Mouse (Mus musculus): ENCODE data around the gene Gsn.

Gene Gsn

DNA sequence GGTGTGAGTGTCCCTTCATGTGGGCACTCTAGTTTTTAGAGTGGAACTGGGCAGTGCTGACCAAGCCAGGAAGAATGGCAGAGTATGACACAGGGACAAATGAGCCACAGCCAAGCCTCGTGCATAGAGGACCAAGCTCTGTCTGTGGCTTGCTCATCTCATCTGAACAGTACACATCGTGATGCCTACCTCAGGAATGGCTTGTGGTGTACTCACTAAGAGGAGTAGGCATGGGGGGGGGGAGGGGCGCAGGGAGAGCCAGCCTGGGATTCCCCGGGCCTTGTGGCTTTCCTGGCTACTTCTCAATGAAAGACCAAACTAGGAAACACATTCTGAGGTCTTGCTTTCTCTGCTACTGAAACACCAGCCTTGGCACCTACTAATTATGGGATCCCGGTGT lies 1.2 kb upstream of the Gsn start:
- DNase-seq (ENCODE audit: low spot score): no peak

DNA sequence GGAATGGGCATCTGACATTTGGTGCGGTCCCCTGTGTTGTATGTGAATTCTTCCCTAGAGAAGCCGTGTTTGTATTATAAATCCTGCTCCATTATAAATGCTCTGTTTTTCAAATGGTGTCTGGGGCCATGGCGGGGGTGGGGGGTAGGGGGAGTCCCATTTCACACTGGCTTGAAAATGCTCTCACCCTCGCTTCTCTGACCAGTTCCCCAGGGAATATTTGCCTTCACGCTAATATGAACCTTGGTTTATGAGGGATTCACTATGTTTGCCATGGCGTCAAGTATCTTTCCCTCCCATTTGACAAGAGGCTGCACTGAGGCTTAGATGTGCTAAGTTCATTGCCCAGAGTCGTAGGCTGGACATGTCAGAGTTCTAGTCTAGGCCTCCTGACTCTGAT lies 718 bp upstream of the Gsn start:
- DNase-seq (ENCODE audit: low spot score): no peak

DNA sequence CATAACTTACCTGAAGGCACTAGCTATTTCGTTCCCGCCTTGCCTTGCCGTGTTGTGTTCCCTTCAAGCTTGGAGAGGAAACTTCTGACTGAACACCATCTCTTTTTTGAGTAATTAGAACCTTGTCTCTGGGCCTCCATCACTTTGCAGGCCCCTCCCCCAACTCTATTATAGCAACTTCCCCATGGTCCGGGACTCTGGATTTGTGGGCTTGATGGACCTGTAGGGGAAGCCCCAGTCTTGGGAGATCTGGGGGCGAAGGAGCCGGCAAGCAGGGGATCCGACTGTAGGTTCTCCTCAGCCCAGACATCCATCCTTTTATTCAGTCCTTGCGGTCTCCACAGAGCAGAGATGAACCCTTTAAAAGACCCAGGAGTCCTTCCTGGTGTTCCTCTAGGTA lies 752 bp downstream of the Gsn start:
- DNase-seq (ENCODE audit: low spot score): no peak

DNA sequence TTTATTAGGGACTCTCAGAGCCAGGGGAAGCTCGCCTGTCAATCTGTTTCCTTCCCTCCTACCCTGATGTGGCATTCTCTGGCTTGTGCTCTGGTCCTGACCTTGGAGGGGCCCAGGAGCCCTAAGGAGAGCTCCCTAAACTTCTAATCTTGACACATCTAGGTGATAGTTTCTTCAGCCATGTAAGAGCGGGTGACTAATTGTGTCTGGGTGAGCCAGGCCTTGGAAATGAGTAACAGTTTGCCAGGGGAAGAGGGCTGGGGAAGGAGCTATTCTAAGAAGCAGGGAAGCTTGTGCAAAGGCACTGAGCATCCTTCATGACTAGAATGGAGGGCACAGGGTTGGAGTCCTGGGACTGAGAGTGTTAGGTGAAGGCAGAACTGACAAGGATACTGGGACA lies 1.7 kb downstream of the Gsn start:
- DNase-seq (ENCODE audit: low spot score): no peak

DNA sequence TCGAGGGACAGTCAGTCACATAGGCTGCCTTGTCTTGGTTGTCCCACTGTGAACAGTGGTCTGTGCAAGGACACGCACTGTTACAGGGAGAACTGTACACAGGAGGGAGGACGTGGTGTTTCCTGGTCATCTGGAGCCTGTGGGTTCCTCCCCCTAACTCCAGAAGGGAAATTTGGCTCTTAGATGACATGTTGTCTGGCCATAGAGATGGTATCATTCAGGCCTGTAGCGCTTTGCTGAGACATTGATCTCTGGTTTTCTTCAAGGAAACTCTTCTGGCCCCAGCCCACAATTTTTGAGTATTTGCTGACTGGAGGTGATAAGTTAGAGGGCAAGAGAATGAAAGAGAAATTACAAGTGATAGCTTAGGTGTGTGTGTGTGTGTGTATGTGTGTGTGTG lies 2.4 kb downstream of the Gsn start:
- no peak for DNase-seq (ENCODE audit: low spot score)

DNA sequence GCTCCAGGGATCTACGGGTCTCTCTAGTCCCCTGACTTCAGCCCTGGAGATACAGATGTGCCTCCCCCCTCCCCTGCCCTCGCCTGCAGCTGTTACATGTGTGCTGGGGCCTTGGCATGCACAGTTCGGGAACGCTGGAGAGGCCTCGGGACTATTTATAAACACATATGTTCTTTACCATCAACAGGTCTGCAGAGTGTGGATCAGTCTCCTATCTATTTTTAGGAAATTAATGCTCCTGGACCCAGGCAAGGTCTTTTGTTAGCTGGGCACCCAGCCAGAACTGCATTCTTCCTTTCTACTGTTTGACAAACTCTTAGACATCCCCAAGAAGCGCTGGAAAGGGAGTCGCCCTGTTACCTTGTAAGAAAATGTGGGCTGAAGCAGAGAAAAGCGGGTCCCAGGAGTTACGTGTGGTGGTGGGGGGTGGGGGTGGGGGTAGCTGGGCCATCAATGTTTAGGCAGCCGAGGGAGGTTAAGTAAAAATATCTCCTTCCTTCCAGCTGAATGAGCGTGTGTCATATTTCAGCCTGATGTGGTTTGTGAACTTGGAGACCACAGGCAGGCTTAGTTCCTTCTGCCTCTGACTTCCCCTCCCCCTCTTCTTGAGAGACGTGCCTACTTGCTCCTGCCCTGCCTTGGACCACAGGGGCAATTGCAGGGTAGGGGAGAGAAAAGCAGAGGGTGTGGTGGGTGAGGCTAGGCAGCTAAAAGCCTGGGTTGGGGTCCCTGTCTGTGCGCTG lies 3.3 kb downstream of the Gsn start:
- DNase-seq (ENCODE audit: low spot score): no peak

DNA sequence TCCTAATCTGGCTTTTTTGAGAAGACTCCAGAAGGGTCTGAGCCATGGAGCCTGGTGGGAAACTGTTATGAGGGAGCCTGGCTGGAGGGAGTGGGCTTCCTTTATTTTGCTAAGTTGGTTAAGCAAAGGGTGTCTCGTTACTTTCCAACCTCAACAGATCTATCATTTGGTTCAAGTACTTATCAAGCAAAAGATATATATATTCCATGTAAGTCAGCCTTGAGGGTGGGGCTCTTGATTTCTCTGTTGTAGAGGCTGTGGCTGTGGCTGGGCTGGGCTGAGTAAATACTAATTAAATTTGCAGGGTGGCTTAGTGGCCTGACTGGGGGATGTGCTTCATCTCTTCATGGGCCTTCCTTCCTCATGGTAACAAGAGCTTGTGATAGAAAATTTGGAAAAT lies 4.1 kb downstream of the Gsn start:
- no peak for DNase-seq (ENCODE audit: low spot score)

DNA sequence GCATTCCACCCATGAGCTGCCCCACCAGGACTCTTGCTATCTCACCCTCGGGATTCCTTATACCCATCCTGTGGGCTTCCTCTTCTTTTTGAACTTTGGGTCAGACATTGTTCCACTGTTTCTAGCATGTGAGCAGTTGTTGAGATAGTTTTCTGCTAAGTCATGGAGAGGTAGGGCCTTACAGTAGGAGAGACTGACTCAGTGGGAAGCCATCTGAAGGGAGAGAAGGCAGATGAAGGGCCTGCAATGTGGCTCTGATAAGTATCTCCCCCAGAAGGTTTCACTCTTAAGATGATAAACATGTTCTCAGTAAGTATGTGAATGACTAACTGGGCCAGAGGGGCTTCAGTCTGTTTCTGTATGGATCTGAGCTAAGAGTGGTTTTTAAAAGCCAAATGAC lies 7.9 kb downstream of the Gsn start:
- DNase-seq (ENCODE audit: low spot score): no peak

DNA sequence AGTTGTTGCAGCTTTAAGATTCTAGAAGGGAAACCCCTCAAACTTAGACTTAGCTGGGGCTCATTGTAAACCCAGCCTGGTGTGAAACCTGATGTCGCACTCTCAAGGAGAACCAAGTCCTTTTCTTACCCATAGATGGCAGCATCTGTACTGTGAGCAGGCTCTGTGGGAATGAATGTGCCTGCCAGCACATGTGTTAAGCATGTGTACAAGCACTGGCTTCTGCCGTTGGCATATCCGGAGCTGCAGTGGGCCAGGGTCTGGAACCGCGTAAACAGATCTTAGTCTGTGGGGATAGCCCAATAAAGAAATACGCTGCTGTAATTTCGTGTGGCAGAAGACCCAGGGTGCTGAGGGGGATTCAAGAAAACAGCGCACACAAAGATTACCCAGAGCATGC lies 9.1 kb downstream of the Gsn start:
- peak; percentile 57 for DNase-seq (ENCODE audit: low spot score)

DNA sequence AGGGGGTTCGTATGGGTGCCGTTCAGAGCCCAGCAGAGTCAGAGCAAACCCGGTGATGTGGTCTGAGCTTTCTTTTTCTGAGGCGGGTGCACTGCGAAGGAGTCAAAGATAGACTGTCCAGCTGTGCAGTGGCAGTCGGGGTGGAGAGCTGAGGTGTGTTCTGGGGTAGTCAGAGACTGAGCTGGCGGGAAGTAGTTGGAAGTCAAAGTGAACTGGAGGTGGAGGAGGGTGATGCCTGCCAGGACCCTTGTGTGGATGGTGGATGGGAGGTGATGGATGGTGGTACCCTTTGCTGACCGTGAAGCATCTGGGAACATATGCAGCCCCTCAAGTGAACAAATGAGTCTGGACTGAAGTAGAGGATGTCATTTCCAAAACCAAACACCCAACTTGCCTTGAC lies 9.6 kb downstream of the Gsn start:
- no peak for DNase-seq (ENCODE audit: low spot score)

DNA sequence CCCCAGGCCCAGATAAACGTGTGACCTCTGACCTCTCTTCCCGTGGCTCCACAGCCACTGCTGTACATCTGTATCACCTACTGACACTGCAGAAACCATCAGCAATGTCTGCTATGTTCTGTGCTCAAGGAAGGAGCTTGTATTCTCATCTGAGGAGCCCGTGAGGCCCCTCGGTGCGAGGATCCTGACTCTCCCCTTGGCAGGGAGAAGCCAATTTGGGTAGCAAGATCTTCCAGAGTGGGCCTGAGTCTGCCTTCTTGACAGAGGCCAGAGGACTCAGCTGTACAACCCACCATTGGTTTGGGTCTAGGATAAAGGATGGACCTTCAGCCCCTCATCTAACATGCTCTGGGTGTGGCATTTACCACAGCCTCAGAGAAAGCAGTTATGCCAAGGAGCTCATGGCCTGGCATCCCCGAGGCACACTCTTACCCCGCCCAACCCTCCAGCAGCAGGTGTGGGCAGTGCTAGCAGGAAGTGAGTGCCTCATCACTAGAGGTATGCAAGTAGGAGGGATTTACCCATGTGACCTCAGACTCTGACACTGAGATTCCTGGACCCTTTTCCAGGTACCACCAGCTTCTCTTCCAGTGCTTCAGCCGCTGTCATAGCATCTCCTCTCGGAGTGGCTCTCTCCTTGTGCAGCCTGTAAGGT lies 10.2 kb downstream of the Gsn start:
- DNase-seq (ENCODE audit: low spot score): no peak

DNA sequence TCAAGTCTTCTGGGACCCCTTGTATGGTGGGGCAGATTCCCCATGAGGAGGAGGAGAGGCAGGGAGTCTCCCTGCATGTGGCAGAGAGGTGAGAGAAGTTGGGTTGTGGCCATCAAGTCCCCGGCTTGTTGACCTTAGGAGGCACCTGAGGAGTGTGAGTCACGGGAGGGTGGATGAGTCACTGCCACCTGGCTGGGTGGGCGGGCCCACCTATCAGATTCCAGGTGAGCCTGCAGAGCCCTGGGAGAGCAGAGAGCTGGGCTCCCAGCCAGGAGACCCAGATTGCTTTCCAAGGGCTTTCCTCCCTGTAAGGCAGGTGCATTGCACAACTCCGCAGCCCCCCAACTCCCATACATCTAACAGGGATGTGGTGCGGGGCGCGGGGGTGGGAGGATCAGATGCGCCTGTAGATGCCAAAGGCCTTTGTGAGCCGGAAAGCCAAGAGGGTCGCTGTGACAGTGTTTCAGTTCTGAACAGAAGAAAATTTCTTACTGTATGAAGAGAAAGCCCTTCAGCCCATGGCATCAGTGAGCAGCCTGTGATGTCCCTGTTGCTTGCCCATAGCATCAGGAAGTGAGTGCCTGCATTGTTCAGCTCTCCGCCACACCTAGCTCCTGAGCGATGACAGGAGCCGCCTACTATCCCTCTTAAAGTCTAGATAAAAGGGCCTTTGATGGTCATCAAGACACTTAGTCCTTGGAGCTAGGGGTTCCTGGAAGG lies 11.1 kb downstream of the Gsn start:
- no peak for DNase-seq (ENCODE audit: low spot score)

DNA sequence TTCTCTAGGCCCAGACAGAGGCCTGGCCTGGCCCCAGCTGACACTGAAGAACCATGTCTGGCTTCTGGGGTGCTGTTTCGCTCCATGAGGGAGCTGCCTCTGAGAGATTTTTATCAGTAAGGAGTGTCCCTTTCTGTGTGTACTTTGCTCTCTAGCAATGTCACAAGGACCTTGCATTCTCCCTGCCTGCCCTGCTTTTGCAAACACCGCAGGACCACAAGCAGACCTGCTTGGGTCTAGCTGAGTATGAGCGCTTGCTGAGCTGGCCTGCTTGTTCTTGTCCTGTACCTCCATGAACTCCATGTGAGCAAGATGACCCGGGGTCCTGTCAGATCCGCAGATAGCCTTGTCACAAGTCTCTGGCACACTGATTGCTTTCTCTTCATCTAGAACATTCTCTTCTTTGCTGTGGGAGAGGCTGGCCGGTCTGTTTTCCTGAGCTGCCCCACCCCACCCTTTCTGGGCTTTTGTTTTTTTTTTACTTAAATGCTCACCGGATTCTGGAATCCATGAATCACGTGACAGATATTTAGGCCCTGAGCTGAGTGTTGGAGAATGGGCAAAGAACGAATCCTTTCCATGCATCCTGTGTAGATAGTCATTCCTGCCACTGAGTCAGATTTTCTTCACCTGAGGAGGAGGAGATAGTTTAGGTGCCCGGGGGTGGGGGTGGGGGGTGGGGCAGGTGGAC lies 11.8 kb downstream of the Gsn start:
- DNase-seq (ENCODE audit: low spot score): no peak

DNA sequence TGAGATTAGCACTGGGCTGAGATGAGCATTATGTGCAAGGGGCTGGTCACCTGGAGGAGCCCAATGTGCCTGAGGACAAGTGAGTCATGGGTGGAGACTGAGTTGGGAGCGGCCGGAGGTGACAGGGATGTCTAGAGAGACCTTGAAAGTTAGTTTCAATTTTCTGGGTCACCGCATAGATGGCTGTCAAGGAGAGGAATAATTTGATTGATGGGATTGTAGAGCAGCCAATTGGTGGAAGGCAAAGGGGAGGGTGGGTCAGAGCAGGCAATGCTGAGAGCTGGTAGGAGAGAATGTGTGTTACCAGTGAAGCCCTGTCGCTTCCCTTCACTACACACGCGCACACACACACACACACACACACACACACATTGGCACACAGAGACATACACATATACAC lies 13.0 kb downstream of the Gsn start:
- no peak for DNase-seq (ENCODE audit: low spot score)

DNA sequence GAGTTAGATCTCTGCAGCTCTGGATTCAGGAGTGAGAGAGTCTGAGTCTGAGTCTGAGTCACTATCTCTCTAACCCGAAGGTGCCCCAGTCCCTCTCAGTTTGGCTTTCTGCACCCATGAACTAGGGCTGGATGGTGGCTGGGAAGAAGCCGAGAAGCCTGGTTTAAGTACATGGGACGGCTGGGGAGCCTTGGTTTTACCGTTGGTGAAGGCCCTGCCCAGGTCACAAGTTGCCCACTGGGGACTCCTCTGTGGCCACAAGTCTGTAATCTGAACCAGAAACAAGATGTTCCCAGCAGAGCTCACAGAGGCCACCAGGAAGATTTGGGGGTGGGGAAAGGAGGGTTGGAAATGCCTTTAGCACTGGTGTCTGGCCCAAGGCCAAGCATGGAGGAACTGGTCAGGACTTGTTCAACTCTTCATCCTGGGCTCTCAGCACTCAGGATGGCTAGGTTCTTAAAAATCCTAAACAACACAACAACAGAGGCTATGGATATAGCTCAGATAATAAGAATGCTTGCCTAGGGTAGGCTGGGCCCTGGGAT lies 13.6 kb downstream of the Gsn start:
- DNase-seq (ENCODE audit: low spot score): no peak

DNA sequence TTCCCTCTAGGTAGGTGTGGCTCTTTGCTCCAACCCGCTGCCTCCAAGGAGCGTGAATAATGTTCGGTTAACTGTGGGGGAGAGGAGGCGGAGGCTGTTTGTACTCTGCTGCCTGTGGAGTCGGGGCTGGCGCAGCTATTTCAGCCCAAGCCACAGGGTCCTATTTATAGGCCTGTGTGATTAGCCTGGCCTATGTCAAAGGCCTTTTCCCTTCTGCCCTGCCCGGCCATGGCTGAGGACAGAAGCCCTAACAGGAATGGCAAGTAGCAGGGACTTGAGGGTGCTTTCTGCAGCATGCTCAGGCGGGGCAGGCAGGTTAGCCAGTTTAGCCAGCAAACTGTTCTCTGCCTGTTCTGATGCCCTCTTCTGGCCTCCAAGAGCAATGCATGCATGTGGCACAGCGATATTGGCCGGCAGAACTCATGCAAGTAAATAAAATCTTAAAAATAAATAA lies 14.4 kb downstream of the Gsn start:
- DNase-seq (ENCODE audit: low spot score): peak; percentile 57

DNA sequence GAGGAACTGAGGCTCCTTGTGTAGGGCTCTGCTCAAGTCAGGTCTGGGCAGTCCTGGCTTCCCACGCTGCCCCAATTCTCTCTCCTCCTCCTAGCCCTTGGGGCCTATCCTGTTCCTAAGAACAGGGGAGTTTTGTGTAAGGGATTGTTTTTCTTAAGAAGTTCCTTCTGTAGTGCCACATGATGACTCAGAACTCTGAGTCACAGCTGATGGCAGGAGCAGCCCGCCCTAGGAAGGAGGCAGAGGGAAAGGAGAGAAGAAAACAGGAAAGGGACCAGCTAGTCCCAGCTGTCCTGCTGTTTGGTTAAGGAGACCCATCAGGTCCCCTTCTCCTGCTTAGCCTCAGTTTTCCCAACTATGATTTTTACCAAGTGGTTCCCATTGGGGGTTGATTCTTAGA lies 15.6 kb downstream of the Gsn start:
- peak; percentile 29 for DNase-seq (ENCODE audit: low spot score)

DNA sequence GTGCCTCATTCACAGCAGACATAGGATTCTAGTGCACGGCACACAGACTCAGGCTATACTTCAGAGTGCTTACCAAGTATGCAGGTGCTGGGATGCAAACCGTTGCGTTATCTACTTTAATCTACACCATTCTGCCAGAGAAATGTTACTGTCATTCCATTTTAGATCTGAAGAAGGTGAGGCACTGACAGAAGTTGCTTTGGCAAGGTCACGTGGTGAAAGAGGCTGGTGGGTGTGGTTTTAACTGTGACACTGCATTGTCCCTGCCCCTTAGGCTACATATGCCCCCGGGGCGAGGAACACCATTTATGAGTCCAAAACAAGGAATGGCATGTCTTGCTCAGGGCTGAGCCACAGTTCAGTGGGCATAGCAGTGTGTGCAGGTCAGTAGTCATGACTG lies 16.7 kb downstream of the Gsn start:
- DNase-seq (ENCODE audit: low spot score): no peak

DNA sequence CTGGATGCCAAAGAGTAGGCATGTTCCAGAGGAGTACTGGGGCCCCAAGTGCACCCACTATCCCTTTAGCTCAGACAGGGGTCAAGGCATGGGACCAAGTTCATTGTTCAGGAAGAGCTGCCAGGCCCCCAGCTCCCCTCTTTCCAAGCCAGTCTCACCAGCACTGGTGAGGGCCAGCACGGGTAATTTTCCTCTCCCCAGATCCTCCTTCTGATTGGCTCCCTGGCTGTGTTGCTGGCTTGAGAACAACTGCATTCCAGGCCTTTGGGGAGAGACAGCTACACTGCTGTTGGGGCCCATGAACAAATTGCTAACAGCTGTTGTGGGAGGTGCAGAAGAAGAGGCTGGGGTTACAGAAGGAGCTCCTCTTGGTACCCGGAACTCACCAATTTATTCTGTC lies 17.4 kb downstream of the Gsn start:
- peak; percentile 48 for DNase-seq (ENCODE audit: low spot score)

DNA sequence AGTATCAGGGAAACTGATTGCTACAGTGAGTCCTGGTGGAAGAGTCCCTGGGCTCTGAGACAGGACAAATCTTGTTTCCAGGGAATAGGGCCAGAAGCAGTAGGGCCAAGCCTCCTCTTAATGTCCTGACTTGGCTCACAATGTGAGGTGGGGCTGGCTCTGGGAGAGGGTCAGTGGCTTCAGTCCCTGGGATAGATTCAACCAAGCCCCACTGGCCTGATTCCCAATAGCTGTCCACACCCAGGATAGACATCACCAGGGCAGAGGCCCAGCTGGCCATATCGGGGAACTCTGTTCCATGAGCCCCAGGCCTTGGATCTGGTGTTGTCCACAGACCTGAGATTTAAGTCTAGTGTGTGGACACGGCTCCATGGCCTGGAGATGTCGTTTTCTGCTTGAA lies 21.5 kb downstream of the Gsn start:
- DNase-seq (ENCODE audit: low spot score): no peak

DNA sequence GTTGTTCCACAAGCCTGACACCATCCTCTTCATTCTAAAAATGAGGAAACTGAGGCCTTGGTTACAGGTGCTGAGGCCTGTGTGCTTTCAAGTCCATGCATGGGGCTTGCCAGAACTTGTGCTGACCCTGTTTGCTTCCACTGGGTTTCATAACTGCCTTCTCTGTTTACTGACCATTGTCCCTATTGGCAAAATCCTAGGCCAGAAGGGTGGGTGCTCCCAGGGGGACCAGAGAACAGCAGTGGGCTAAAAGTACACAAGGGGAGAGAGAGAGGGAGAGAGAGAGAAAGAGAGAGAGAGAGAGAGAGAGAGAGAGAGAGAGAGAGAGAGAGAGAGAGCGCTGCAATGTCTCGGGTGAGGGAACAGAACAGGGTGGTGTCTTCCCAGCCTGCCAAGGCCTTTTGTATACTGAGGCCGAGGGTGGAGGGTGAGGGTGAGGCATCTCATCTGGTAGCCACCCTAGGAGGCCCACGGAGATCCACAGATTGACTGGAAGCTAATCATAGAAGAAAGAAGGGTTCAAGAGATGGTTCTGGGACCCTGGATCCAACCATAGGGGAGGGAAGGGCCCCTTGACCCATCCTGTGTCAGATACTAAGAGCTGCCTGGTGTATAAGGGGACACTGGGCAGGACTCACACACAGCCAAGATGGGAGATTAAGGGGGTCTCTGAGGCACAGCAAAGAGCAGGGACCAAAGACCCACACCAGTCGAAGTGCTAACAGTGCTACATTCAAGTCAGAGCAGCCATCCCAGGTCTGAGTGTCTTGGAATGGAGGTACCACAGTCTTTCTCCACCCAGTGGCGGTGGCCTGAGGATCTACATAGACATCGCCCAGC lies 22.4 kb downstream of the Gsn start:
- no peak for DNase-seq (ENCODE audit: low spot score)

DNA sequence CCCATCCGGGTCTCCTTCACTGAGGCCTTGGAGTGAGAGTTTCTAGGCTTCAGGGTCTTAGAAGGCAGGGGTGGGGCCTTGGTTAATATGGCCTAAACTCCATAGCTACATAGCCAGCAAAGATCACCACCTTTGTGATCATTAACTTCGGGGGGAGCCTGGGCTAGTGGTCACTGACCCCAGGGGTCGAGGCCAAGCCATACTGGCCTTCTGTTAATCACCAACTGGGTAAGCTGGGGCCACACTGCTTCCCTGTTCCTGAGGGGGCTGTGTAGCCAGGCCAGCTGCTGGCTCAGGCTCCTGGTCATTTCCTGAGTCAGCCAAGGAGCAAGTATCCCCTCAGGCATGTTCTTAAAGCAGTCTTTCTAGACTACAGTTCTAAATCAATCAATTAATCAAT lies 23.8 kb downstream of the Gsn start:
- DNase-seq (ENCODE audit: low spot score): no peak

All from layer of hippocampus, adult 11-12 months (tissue).